In genomic region chr13:111574196-111574595, GRCm38 (mm10) we compare ENCODE assay signal across 10 mouse cellular contexts. TPM values are rescaled to one million over a fixed set of nuclear protein-coding genes. Genes with fewer than 3 reads are reported as not detected.
DNase-seq lines count a peak whose midpoint lies in the region; ATAC-seq and TF ChIP-seq lines count a peak whose summit lies in the region.
"Had no signal": no experiment of that assay in that cellular context is flagged by ENCODE, and none has a peak within 500 bp of the region (broad histone marks: within the 10 kb centered on the region; RNA-seq: fewer than 3 reads in every experiment).

No protein-coding gene starts in this region.

- no peaks in the 10 kb centered on the region for H3K27me3 ChIP-seq in hindbrain, postnatal 0 days (ENCODE audit: insufficient read depth, low read length)
- H3K27me3 ChIP-seq in hindbrain, embryonic 14.5 days (ENCODE audit: control insufficient read depth, insufficient read depth, low read length): no peaks in the 10 kb centered on the region
- H3K27me3 ChIP-seq in midbrain, postnatal 0 days (ENCODE audit: insufficient read depth, low read length): no peaks in the 10 kb centered on the region
- H3K27me3 ChIP-seq in midbrain, embryonic 11.5 days (ENCODE audit: control insufficient read depth, insufficient read depth, low read length): no peaks in the 10 kb centered on the region
- H3K27me3 ChIP-seq: heart, embryonic 15.5 days had no signal

- peak; percentile 22 for DNase-seq in adrenal gland, adult 2 months
- no peak for DNase-seq in adrenal gland, postnatal 4 days (ENCODE audit: low spot score in 2 of 2)
- DNase-seq in hindbrain, postnatal 0 days (ENCODE audit: low spot score): peak; percentile 38
- no peak for DNase-seq in hindbrain, embryonic 14.5 days (ENCODE audit: low spot score)
- peak; percentile 23 for DNase-seq in midbrain, postnatal 0 days (ENCODE audit: low spot score)
- DNase-seq in midbrain, embryonic 11.5 days (ENCODE audit: low spot score, missing footprints): no peak
- DNase-seq in layer of hippocampus, adult 8-10 months (ENCODE audit: low spot score in 2 of 2): no peak

- peak; percentile 62 for TF ChIP-seq CTCF in hindbrain, postnatal 0 days (IDR thresholded peaks at IDR 0.05; ENCODE audit: low read depth)
- peak; percentile 60 for TF ChIP-seq CTCF in midbrain, postnatal 0 days (IDR thresholded peaks at IDR 0.05)

- no peak overlapping the region for H3K4me3 ChIP-seq in hindbrain, postnatal 0 days (ENCODE audit: low read length)
- H3K4me3 ChIP-seq in hindbrain, embryonic 14.5 days (replicated peaks; ENCODE audit: low read length): no peak overlapping the region
- H3K4me3 ChIP-seq in midbrain, postnatal 0 days (ENCODE audit: low read depth, low read length): no peak overlapping the region
- no peak overlapping the region for H3K4me3 ChIP-seq in midbrain, embryonic 11.5 days (ENCODE audit: low read depth, low read length)
- H3K4me3 ChIP-seq: heart, embryonic 15.5 days had no signal

- no peak overlapping the region for H3K4me2 ChIP-seq in hindbrain, postnatal 0 days (ENCODE audit: low read depth, low read length)
- H3K4me2 ChIP-seq in hindbrain, embryonic 14.5 days (replicated peaks): no peak overlapping the region
- no peak overlapping the region for H3K4me2 ChIP-seq in midbrain, postnatal 0 days (ENCODE audit: low read depth, low read length, poor library complexity, severe bottlenecking)
- H3K4me2 ChIP-seq in midbrain, embryonic 11.5 days: no peak overlapping the region
- H3K4me2 ChIP-seq: heart, embryonic 15.5 days had no signal

- no peak for ATAC-seq in hindbrain, postnatal 0 days
- ATAC-seq in hindbrain, embryonic 14.5 days (ENCODE audit: low FRiP score): no peak
- no peak for ATAC-seq in midbrain, postnatal 0 days (ENCODE audit: low FRiP score)
- no peak for ATAC-seq in midbrain, embryonic 11.5 days (ENCODE audit: low FRiP score)
- peak; percentile 78 for ATAC-seq in megakaryocyte, adult 5-6 weeks (ENCODE audit: poor library complexity, severe bottlenecking)
- ATAC-seq: midbrain, embryonic 16.5 days had no signal

- no peak overlapping the region for H3K27ac ChIP-seq in hindbrain, postnatal 0 days
- H3K27ac ChIP-seq in hindbrain, embryonic 14.5 days: no peak overlapping the region
- no peak overlapping the region for H3K27ac ChIP-seq in midbrain, postnatal 0 days (ENCODE audit: low read depth, low read length)
- no peak overlapping the region for H3K27ac ChIP-seq in midbrain, embryonic 11.5 days (ENCODE audit: low read depth, low read length)
- H3K27ac ChIP-seq: heart, embryonic 15.5 days had no signal

- no peaks in the 10 kb centered on the region for H3K9me3 ChIP-seq in hindbrain, postnatal 0 days (ENCODE audit: low read length)
- no peaks in the 10 kb centered on the region for H3K9me3 ChIP-seq in hindbrain, embryonic 14.5 days (ENCODE audit: control insufficient read depth, low read length)
- H3K9me3 ChIP-seq in midbrain, postnatal 0 days (ENCODE audit: low read length): no peaks in the 10 kb centered on the region
- H3K9me3 ChIP-seq in midbrain, embryonic 11.5 days (ENCODE audit: control insufficient read depth, low read length): no peaks in the 10 kb centered on the region
- H3K9me3 ChIP-seq: heart, embryonic 15.5 days had no signal

- no peaks in the 10 kb centered on the region for H3K4me1 ChIP-seq in hindbrain, postnatal 0 days (ENCODE audit: insufficient read depth, low read length)
- H3K4me1 ChIP-seq in hindbrain, embryonic 14.5 days (replicated peaks; ENCODE audit: control insufficient read depth, insufficient read depth, low read length): no peaks in the 10 kb centered on the region
- H3K4me1 ChIP-seq in midbrain, postnatal 0 days (ENCODE audit: insufficient read depth, low read length): no peaks in the 10 kb centered on the region
- H3K4me1 ChIP-seq in midbrain, embryonic 11.5 days (ENCODE audit: control insufficient read depth, insufficient read depth, low read length): no peaks in the 10 kb centered on the region
- H3K4me1 ChIP-seq: heart, embryonic 15.5 days had no signal

- WGBS in hindbrain, postnatal 0 days: 37% methylated on average over 4 of the region's 4 CpGs
- 51% methylated on average over 4 of the region's 4 CpGs for WGBS in hindbrain, embryonic 14.5 days
- 47% methylated on average over 4 of the region's 4 CpGs for WGBS in midbrain, postnatal 0 days
- WGBS in midbrain, embryonic 11.5 days: 49% methylated on average over 4 of the region's 4 CpGs

- no peaks in the 10 kb centered on the region for H3K36me3 ChIP-seq in hindbrain, postnatal 0 days (ENCODE audit: insufficient read depth, low read length)
- H3K36me3 ChIP-seq in hindbrain, embryonic 14.5 days (replicated peaks; ENCODE audit: control insufficient read depth, insufficient read depth): no peaks in the 10 kb centered on the region
- H3K36me3 ChIP-seq in midbrain, postnatal 0 days (ENCODE audit: insufficient read depth, low read length): no peaks in the 10 kb centered on the region
- no peaks in the 10 kb centered on the region for H3K36me3 ChIP-seq in midbrain, embryonic 11.5 days (ENCODE audit: control insufficient read depth, insufficient read depth, low read length)
- H3K36me3 ChIP-seq: heart, embryonic 15.5 days had no signal

- no peak overlapping the region for H3K9ac ChIP-seq in hindbrain, postnatal 0 days (replicated peaks; ENCODE audit: low read length)
- H3K9ac ChIP-seq in hindbrain, embryonic 14.5 days: no peak overlapping the region
- no peak overlapping the region for H3K9ac ChIP-seq in midbrain, postnatal 0 days (replicated peaks; ENCODE audit: low read length, poor library complexity, severe bottlenecking)
- no peak overlapping the region for H3K9ac ChIP-seq in midbrain, embryonic 11.5 days (ENCODE audit: low read length)
- H3K9ac ChIP-seq: heart, embryonic 15.5 days had no signal

RNA-seq across cellular contexts. Expression of gene Gm10198, which starts 18.4 kb away (rescaled TPM):
- total RNA-seq in adrenal gland, adult 2 months (2021): not detected
- not detected in 2 replicates for polyA plus RNA-seq in adrenal gland, adult 2 months (2012; rRNA removed)
- total RNA-seq in adrenal gland, postnatal 4 days (2021): not detected
- total RNA-seq in hindbrain, postnatal 0 days (2014; rRNA removed): not detected in 2 replicates
- polyA plus RNA-seq in hindbrain, postnatal 0 days (2015; fragmentation: Nextera tagmentation; extraction: Ambion mirVana): not detected in 2 replicates
- polyA plus RNA-seq in hindbrain, embryonic 14.5 days (2014; fragmentation: Nextera tagmentation; extraction: Ambion mirVana): not detected in 2 replicates
- not detected in 2 replicates for total RNA-seq in midbrain, postnatal 0 days (2014; rRNA removed)
- not detected in 2 replicates for polyA plus RNA-seq in midbrain, postnatal 0 days (2015; fragmentation: Nextera tagmentation; extraction: Ambion mirVana)
- polyA plus RNA-seq in midbrain, embryonic 11.5 days (2014; fragmentation: Nextera tagmentation; extraction: Ambion mirVana): not detected in 2 replicates
- not detected in 2 replicates for total RNA-seq in megakaryocyte, adult 5-6 weeks (2015)
- total RNA-seq in megakaryocyte, adult 5-6 weeks (2017): not detected in 2 replicates
- total RNA-seq in layer of hippocampus, adult 8-10 months (2022): not detected
- polyA plus RNA-seq: heart, embryonic 15.5 days; midbrain, embryonic 16.5 days had no signal

RNA-seq across cellular contexts. Expression of gene Gm49496, which starts 24.4 kb away (rescaled TPM):
- total RNA-seq in adrenal gland, adult 2 months (2021): not detected
- not detected in 2 replicates for polyA plus RNA-seq in adrenal gland, adult 2 months (2012; rRNA removed)
- under 1 TPM in 1 of 2 experiments, not detected in 1; 0.31 TPM for total RNA-seq in adrenal gland, postnatal 4 days (2021)
- not detected in 2 replicates for total RNA-seq in hindbrain, postnatal 0 days (2014; rRNA removed)
- polyA plus RNA-seq in hindbrain, postnatal 0 days (2015; fragmentation: Nextera tagmentation; extraction: Ambion mirVana): not detected in 2 replicates
- polyA plus RNA-seq in hindbrain, embryonic 14.5 days (2014; fragmentation: Nextera tagmentation; extraction: Ambion mirVana): not detected in 2 replicates
- total RNA-seq in midbrain, postnatal 0 days (2014; rRNA removed): not detected in 2 replicates
- not detected in 2 replicates for polyA plus RNA-seq in midbrain, postnatal 0 days (2015; fragmentation: Nextera tagmentation; extraction: Ambion mirVana)
- polyA plus RNA-seq in midbrain, embryonic 11.5 days (2014; fragmentation: Nextera tagmentation; extraction: Ambion mirVana): not detected in 2 replicates
- total RNA-seq in megakaryocyte, adult 5-6 weeks (2015): not detected in 2 replicates
- not detected in 2 replicates for total RNA-seq in megakaryocyte, adult 5-6 weeks (2017)
- total RNA-seq in layer of hippocampus, adult 8-10 months (2022): not detected
- polyA plus RNA-seq: heart, embryonic 15.5 days; midbrain, embryonic 16.5 days had no signal

Comparison
In these comparisons a context has a peak if more than half of its experiments do, and no peak if none do; other contexts are left out.
1. DNase-seq: peak in adrenal gland, adult 2 months (single experiment), hindbrain, postnatal 0 days (single experiment) and midbrain, postnatal 0 days (single experiment); none in adrenal gland, postnatal 4 days (0 of 2), hindbrain, embryonic 14.5 days (single experiment), midbrain, embryonic 11.5 days (single experiment) and layer of hippocampus, adult 8-10 months (0 of 2).